8 mouse cellular contexts compared by ENCODE assay signal in genomic region chr13:100950348-100951184, GRCm38 (mm10).
A peak's percentile ranks its signal among the peaks of the same experiment; 100 is the strongest.
DNase-seq lines count a peak whose midpoint lies in the region; ATAC-seq and TF ChIP-seq lines count a peak whose summit lies in the region.

No protein-coding gene starts in this region.

- no peak for DNase-seq in forebrain, embryonic 10.5 days (ENCODE audit: extremely low spot score, low spot score)
- DNase-seq in midbrain, postnatal 0 days (ENCODE audit: low spot score), result peak; percentile 54
- peak; percentile 49 for DNase-seq in hindbrain, postnatal 0 days (ENCODE audit: low spot score)
- DNase-seq in right cerebral cortex, postnatal 4 days, result no peak

- H3K36me3 ChIP-seq in forebrain, embryonic 13.5 days (ENCODE audit: poor library complexity, severe bottlenecking), result no peaks in the 10 kb centered on the region
- no peaks in the 10 kb centered on the region for H3K36me3 ChIP-seq in forebrain, embryonic 10.5 days (replicated peaks)
- H3K36me3 ChIP-seq in midbrain, postnatal 0 days (ENCODE audit: insufficient read depth, low read length), result no peaks in the 10 kb centered on the region
- H3K36me3 ChIP-seq in midbrain, embryonic 15.5 days (replicated peaks), result no peaks in the 10 kb centered on the region
- H3K36me3 ChIP-seq in hindbrain, postnatal 0 days (ENCODE audit: insufficient read depth, low read length), result no peaks in the 10 kb centered on the region
- no peaks in the 10 kb centered on the region for H3K36me3 ChIP-seq in neural tube, embryonic 13.5 days

- 0 out of 2 replicates have a peak overlapping the region, but pooled peaks have one; percentile 19 for H3K27ac ChIP-seq in forebrain, embryonic 13.5 days
- H3K27ac ChIP-seq in forebrain, embryonic 10.5 days, result no peak overlapping the region
- no peak overlapping the region for H3K27ac ChIP-seq in midbrain, postnatal 0 days (ENCODE audit: low read depth, low read length)
- no peak overlapping the region for H3K27ac ChIP-seq in midbrain, embryonic 15.5 days
- H3K27ac ChIP-seq in hindbrain, postnatal 0 days, result no peak overlapping the region
- H3K27ac ChIP-seq in neural tube, embryonic 13.5 days (replicated peaks), result peak overlapping the region; percentile 61; the same call in 1 of the 2 replicates

- no peak overlapping the region for H3K9ac ChIP-seq in forebrain, embryonic 13.5 days
- H3K9ac ChIP-seq in midbrain, postnatal 0 days (replicated peaks; ENCODE audit: low read length, poor library complexity, severe bottlenecking), result no peak overlapping the region
- H3K9ac ChIP-seq in midbrain, embryonic 15.5 days, result no peak overlapping the region
- no peak overlapping the region for H3K9ac ChIP-seq in hindbrain, postnatal 0 days (replicated peaks; ENCODE audit: low read length)
- H3K9ac ChIP-seq in neural tube, embryonic 13.5 days, result no peak overlapping the region

- H3K27me3 ChIP-seq in forebrain, embryonic 13.5 days, result no peaks in the 10 kb centered on the region
- no peaks in the 10 kb centered on the region for H3K27me3 ChIP-seq in forebrain, embryonic 10.5 days (ENCODE audit: poor library complexity, severe bottlenecking)
- no peaks in the 10 kb centered on the region for H3K27me3 ChIP-seq in midbrain, postnatal 0 days (ENCODE audit: insufficient read depth, low read length)
- H3K27me3 ChIP-seq in midbrain, embryonic 15.5 days (replicated peaks), result no peaks in the 10 kb centered on the region
- no peaks in the 10 kb centered on the region for H3K27me3 ChIP-seq in hindbrain, postnatal 0 days (ENCODE audit: insufficient read depth, low read length)
- no peaks in the 10 kb centered on the region for H3K27me3 ChIP-seq in neural tube, embryonic 13.5 days

- 14% methylated on average over 7 of the region's 7 CpGs for WGBS in forebrain, embryonic 13.5 days
- 41% methylated on average over 7 of the region's 7 CpGs for WGBS in forebrain, embryonic 10.5 days
- 39% methylated on average over 7 of the region's 7 CpGs for WGBS in midbrain, postnatal 0 days
- WGBS in midbrain, embryonic 15.5 days, result 34% methylated on average over 7 of the region's 7 CpGs
- WGBS in hindbrain, postnatal 0 days, result 28% methylated on average over 7 of the region's 7 CpGs
- WGBS in neural tube, embryonic 13.5 days, result 19% methylated on average over 7 of the region's 7 CpGs

- peak; percentile 75 for ATAC-seq in forebrain, embryonic 13.5 days
- no peak for ATAC-seq in midbrain, postnatal 0 days (ENCODE audit: low FRiP score)
- no peak for ATAC-seq in midbrain, embryonic 15.5 days (replicated peaks)
- ATAC-seq in hindbrain, postnatal 0 days, result 0 out of 2 replicates have a peak, but pooled peaks have one; percentile 43
- ATAC-seq in neural tube, embryonic 13.5 days (ENCODE audit: low read depth), result peak; percentile 89
- no peak for ATAC-seq in erythroblast, adult 5-6 weeks (replicated peaks; ENCODE audit: low FRiP score, poor library complexity, severe bottlenecking)

- H3K4me2 ChIP-seq in forebrain, embryonic 13.5 days, result no peak overlapping the region
- H3K4me2 ChIP-seq in midbrain, postnatal 0 days (ENCODE audit: low read depth, low read length, poor library complexity, severe bottlenecking), result no peak overlapping the region
- no peak overlapping the region for H3K4me2 ChIP-seq in midbrain, embryonic 15.5 days
- no peak overlapping the region for H3K4me2 ChIP-seq in hindbrain, postnatal 0 days (ENCODE audit: low read depth, low read length)
- H3K4me2 ChIP-seq in neural tube, embryonic 13.5 days, result no peak overlapping the region

- no peak overlapping the region for H3K4me3 ChIP-seq in forebrain, embryonic 13.5 days
- H3K4me3 ChIP-seq in forebrain, embryonic 10.5 days, result no peak overlapping the region
- H3K4me3 ChIP-seq in midbrain, postnatal 0 days (ENCODE audit: low read depth, low read length), result no peak overlapping the region
- no peak overlapping the region for H3K4me3 ChIP-seq in midbrain, embryonic 15.5 days
- no peak overlapping the region for H3K4me3 ChIP-seq in hindbrain, postnatal 0 days (ENCODE audit: low read length)
- H3K4me3 ChIP-seq in neural tube, embryonic 13.5 days, result no peak overlapping the region

- peaks cover 21% of the 10 kb centered on the region for H3K4me1 ChIP-seq in forebrain, embryonic 13.5 days
- H3K4me1 ChIP-seq in forebrain, embryonic 10.5 days, result peaks cover 9% of the 10 kb centered on the region; the same call in 1 of the 2 replicates
- H3K4me1 ChIP-seq in midbrain, postnatal 0 days (ENCODE audit: insufficient read depth, low read length), result no peaks in the 10 kb centered on the region
- peaks cover 8% of the 10 kb centered on the region; the same call in 1 of the 2 replicates for H3K4me1 ChIP-seq in midbrain, embryonic 15.5 days
- peaks cover 5% of the 10 kb centered on the region; the same call in 1 of the 2 replicates for H3K4me1 ChIP-seq in hindbrain, postnatal 0 days (ENCODE audit: insufficient read depth, low read length)
- peaks cover 14% of the 10 kb centered on the region for H3K4me1 ChIP-seq in neural tube, embryonic 13.5 days (replicated peaks)

- H3K9me3 ChIP-seq in forebrain, embryonic 13.5 days (replicated peaks), result no peaks in the 10 kb centered on the region
- no peaks in the 10 kb centered on the region for H3K9me3 ChIP-seq in forebrain, embryonic 10.5 days
- no peaks in the 10 kb centered on the region for H3K9me3 ChIP-seq in midbrain, postnatal 0 days (ENCODE audit: low read length)
- H3K9me3 ChIP-seq in midbrain, embryonic 15.5 days, result no peaks in the 10 kb centered on the region
- H3K9me3 ChIP-seq in hindbrain, postnatal 0 days (ENCODE audit: low read length), result no peaks in the 10 kb centered on the region
- H3K9me3 ChIP-seq in neural tube, embryonic 13.5 days, result no peaks in the 10 kb centered on the region

- no peak for TF ChIP-seq CTCF in midbrain, postnatal 0 days (IDR thresholded peaks at IDR 0.05)
- TF ChIP-seq CTCF in hindbrain, postnatal 0 days (IDR thresholded peaks at IDR 0.05; ENCODE audit: low read depth), result no peak

Comparison
In these comparisons a context has a peak if more than half of its experiments do, and no peak if none do; other contexts are left out.
1. H3K27ac ChIP-seq: peak in forebrain, embryonic 13.5 days (single experiment) and neural tube, embryonic 13.5 days (single experiment); none in forebrain, embryonic 10.5 days (single experiment), midbrain, postnatal 0 days (single experiment), midbrain, embryonic 15.5 days (single experiment) and hindbrain, postnatal 0 days (single experiment).
2. ATAC-seq: peak in forebrain, embryonic 13.5 days (single experiment), hindbrain, postnatal 0 days (single experiment) and neural tube, embryonic 13.5 days (single experiment); none in midbrain, postnatal 0 days (single experiment), midbrain, embryonic 15.5 days (single experiment) and erythroblast, adult 5-6 weeks (single experiment).
3. DNase-seq: peak in midbrain, postnatal 0 days (single experiment) and hindbrain, postnatal 0 days (single experiment); none in forebrain, embryonic 10.5 days (single experiment) and right cerebral cortex, postnatal 4 days (single experiment).